Comparison of ENCODE assay signal across 1 mouse cellular context in the genomic region with DNA sequence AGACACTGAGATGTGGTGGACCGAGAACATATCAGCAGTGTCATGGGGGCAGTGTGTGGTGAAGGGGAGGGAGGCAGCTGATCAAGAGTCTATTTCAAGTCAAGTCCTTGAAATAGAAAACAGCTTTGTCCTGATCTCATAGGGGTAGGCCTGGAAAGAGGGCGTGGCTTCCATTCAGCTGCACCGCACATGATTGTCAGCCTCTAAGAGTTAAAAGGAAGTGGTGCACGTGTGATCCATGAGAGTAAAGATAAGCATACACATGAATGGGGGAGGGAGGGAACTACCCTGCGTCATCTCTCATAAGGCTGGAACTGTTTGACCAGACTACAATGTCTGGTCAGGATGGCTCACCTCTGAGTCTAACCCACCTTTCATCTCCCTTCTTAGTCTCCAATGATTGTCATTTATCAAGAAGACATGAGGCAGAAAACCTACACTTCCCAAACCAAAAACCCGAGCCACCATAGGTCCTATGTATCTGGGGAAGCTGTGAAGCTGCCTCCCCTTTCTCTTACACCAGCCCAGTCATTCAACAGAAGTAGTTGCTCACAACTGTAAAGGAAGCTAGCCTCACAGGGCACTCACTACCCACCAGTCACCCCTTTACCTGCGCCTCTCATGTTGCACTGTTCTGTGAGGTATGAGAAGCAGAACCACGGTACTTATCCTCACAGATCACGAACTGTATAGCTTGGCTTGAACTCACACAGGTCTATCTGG.
TF ChIP-seq lines count a peak whose summit lies in the region.

No protein-coding gene starts in this region.

TF ChIP-seq in MEL, 35 proteins besides CTCF, POLR2A, EP300 and RAD21:
- TF ChIP-seq MYC (IDR thresholded peaks at IDR 0.05; ENCODE audit: low read depth, low read length) (peak; percentile 97), TAL1 (IDR thresholded peaks at IDR 0.05; ENCODE audit: low read length) (peak; percentile 83), SMC3 (IDR thresholded peaks at IDR 0.05; ENCODE audit: low read depth, low read length) (no peak), MYB (IDR thresholded peaks at IDR 0.05; ENCODE audit: low read depth, low read length) (no peak), ELF1 (IDR thresholded peaks at IDR 0.05; ENCODE audit: low read depth, low read length) (0 out of 2 replicates have a peak, but pooled peaks have one; percentile 30), SIN3A (IDR thresholded peaks at IDR 0.05; ENCODE audit: low read length) (peak; percentile 97), BHLHE40 (IDR thresholded peaks at IDR 0.05; ENCODE audit: borderline replicate concordance, low read depth, low read length) (peak; percentile 100), MEF2A (IDR thresholded peaks at IDR 0.05; ENCODE audit: extremely low read depth, insufficient replicate concordance, low read depth, low read length, poor library complexity, severe bottlenecking) (no peak), USF1 (IDR thresholded peaks at IDR 0.05; ENCODE audit: low read depth, low read length) (peak; percentile 71; the same call in 1 of the 2 replicates), GATA1 (IDR thresholded peaks at IDR 0.05; ENCODE audit: low read depth, low read length) (peak; percentile 86), ETS1 (IDR thresholded peaks at IDR 0.05; ENCODE audit: low read depth, low read length) (peak; percentile 98), MXI1 (IDR thresholded peaks at IDR 0.05; ENCODE audit: low read depth, low read length) (peak; percentile 97), MAX (IDR thresholded peaks at IDR 0.05; ENCODE audit: low read length) (peak; percentile 97), TCF12 (IDR thresholded peaks at IDR 0.05; ENCODE audit: low read depth, low read length) (peak; percentile 81), RCOR1 (IDR thresholded peaks at IDR 0.05; ENCODE audit: low read depth, low read length) (no peak)
